In genomic region chr2:107289990-107290696, GRCm38 (mm10) we compare ENCODE assay signal across 8 mouse cellular contexts. TPM values are rescaled to one million over a fixed set of nuclear protein-coding genes. Genes with fewer than 3 reads are reported as not detected.
DNase-seq lines count a peak whose midpoint lies in the region; ATAC-seq and TF ChIP-seq lines count a peak whose summit lies in the region.

Gene Kcna4 (plus strand): TSS chr2:107290639.

- H3K9me3 ChIP-seq in forebrain, embryonic 14.5 days (replicated peaks; ENCODE audit: control insufficient read depth, low read length) = no peaks in the 10 kb centered on the region
- H3K9me3 ChIP-seq in midbrain, embryonic 11.5 days (ENCODE audit: control insufficient read depth, low read length) = no peaks in the 10 kb centered on the region

- H3K4me3 ChIP-seq in bone marrow macrophage, adult 2 months (ENCODE audit: insufficient read depth, low read length) = peak within 1 kb of the TSS; percentile 53
- peak within 1 kb of the TSS; percentile 44 for H3K4me3 ChIP-seq in forebrain, embryonic 14.5 days (ENCODE audit: low read depth, low read length)
- H3K4me3 ChIP-seq in midbrain, embryonic 11.5 days (ENCODE audit: low read depth, low read length) = peak within 1 kb of the TSS; percentile 43

- no peaks in the 10 kb centered on the region for H3K36me3 ChIP-seq in forebrain, embryonic 14.5 days (ENCODE audit: control insufficient read depth, insufficient read depth, low read length)
- H3K36me3 ChIP-seq in midbrain, embryonic 11.5 days (ENCODE audit: control insufficient read depth, insufficient read depth, low read length) = no peaks in the 10 kb centered on the region

- H3K4me2 ChIP-seq in forebrain, embryonic 14.5 days (ENCODE audit: low read length) = peak within 1 kb of the TSS; percentile 98
- peak within 1 kb of the TSS; percentile 96 for H3K4me2 ChIP-seq in midbrain, embryonic 11.5 days

- 5% methylated on average over 24 of the region's 24 CpGs for WGBS in forebrain, embryonic 14.5 days
- 6% methylated on average over 24 of the region's 24 CpGs for WGBS in midbrain, embryonic 11.5 days

- peaks cover 4% of the 10 kb centered on the region; the same call in 1 of the 2 replicates for H3K4me1 ChIP-seq in bone marrow macrophage, adult 2 months (ENCODE audit: control insufficient read depth, insufficient read depth, low read length)
- peaks cover 5% of the 10 kb centered on the region for H3K4me1 ChIP-seq in forebrain, embryonic 14.5 days (ENCODE audit: control insufficient read depth, insufficient read depth, low read length)
- H3K4me1 ChIP-seq in midbrain, embryonic 11.5 days (ENCODE audit: control insufficient read depth, insufficient read depth, low read length) = no peaks in the 10 kb centered on the region

- peak within 1 kb of the TSS; percentile 61 for H3K9ac ChIP-seq in forebrain, embryonic 14.5 days (ENCODE audit: low read length)
- H3K9ac ChIP-seq in midbrain, embryonic 11.5 days (ENCODE audit: low read length) = peak within 1 kb of the TSS; percentile 38; the same call in 1 of the 2 replicates

- no peak for ATAC-seq in CD4-positive, CD25-positive, alpha-beta regulatory T cell, adult 4 months
- ATAC-seq in forebrain, embryonic 14.5 days = peak; percentile 97
- ATAC-seq in midbrain, embryonic 11.5 days (ENCODE audit: low FRiP score) = peak; percentile 98

- no peak for TF ChIP-seq CTCF in bone marrow macrophage, adult 2 months (IDR thresholded peaks at IDR 0.05; ENCODE audit: low read depth, low read length)

- no peaks in the 10 kb centered on the region for H3K27me3 ChIP-seq in forebrain, embryonic 14.5 days (replicated peaks; ENCODE audit: control insufficient read depth, insufficient read depth, low read length)
- H3K27me3 ChIP-seq in midbrain, embryonic 11.5 days (ENCODE audit: control insufficient read depth, insufficient read depth, low read length) = no peaks in the 10 kb centered on the region; the same call in none of the 2 replicates

- H3K27ac ChIP-seq in bone marrow macrophage, adult 2 months (ENCODE audit: insufficient read depth, low read depth, low read length) = no peak within 1 kb of the TSS
- no peak within 1 kb of the TSS for H3K27ac ChIP-seq in forebrain, embryonic 14.5 days (ENCODE audit: low read depth, low read length)
- no peak within 1 kb of the TSS for H3K27ac ChIP-seq in midbrain, embryonic 11.5 days (ENCODE audit: low read depth, low read length)

- TF ChIP-seq POLR2A in bone marrow macrophage, adult 2 months (IDR thresholded peaks at IDR 0.05; ENCODE audit: borderline replicate concordance, low read depth, low read length) = no peak

- peak; percentile 0 for DNase-seq in CD4-positive, CD25-positive, alpha-beta regulatory T cell, adult 2 months (ENCODE audit: low read depth, low spot score)
- peak; percentile 74 for DNase-seq in forebrain, embryonic 14.5 days (ENCODE audit: low spot score)
- DNase-seq in heart, postnatal 4 days = peak; percentile 79
- DNase-seq in left cerebral cortex, adult 18-20 months (ENCODE audit: low spot score in 2 of 2) = peak; percentile 69 to 80
- peak; percentile 84 for DNase-seq in midbrain, embryonic 11.5 days (ENCODE audit: low spot score, missing footprints)
- DNase-seq in yolk sac, embryonic 10.5 days (ENCODE audit: low spot score) = peak; percentile 16

RNA-seq across cellular contexts. Expression of gene Kcna4, which starts in this region (rescaled TPM):
- not detected for polyA plus RNA-seq in CD4-positive, CD25-positive, alpha-beta regulatory T cell, adult 4 months (2017; shearing (Covaris generic))
- polyA plus RNA-seq in bone marrow macrophage, adult 2 months (2012; ENCODE audit: insufficient read depth, insufficient read length, missing spikeins) = not detected in 2 replicates
- 0.94 and 1.7 TPM in 2 replicates for polyA plus RNA-seq in forebrain, embryonic 14.5 days (2014; fragmentation: Nextera tagmentation; extraction: Ambion mirVana)
- 1 to 10 TPM; 7.7 to 9.6 TPM for total RNA-seq in heart, postnatal 4 days (2021)
- total RNA-seq in left cerebral cortex, adult 18-20 months (2021) = 10 to 100 TPM; 36.2 to 42.2 TPM
- polyA plus RNA-seq in midbrain, embryonic 11.5 days (2014; fragmentation: Nextera tagmentation; extraction: Ambion mirVana) = 0.80 and 1.1 TPM in 2 replicates

Comparison
In these comparisons a context has a peak if more than half of its experiments do, and no peak if none do; other contexts are left out.
1. DNase-seq: peak in every context shown above with its lines; median percentile 84 in midbrain, embryonic 11.5 days; 79 in heart, postnatal 4 days; 74 in left cerebral cortex, adult 18-20 months; 74 in forebrain, embryonic 14.5 days; 16 in yolk sac, embryonic 10.5 days; 0 in CD4-positive, CD25-positive, alpha-beta regulatory T cell, adult 2 months.